In the genomic region with DNA sequence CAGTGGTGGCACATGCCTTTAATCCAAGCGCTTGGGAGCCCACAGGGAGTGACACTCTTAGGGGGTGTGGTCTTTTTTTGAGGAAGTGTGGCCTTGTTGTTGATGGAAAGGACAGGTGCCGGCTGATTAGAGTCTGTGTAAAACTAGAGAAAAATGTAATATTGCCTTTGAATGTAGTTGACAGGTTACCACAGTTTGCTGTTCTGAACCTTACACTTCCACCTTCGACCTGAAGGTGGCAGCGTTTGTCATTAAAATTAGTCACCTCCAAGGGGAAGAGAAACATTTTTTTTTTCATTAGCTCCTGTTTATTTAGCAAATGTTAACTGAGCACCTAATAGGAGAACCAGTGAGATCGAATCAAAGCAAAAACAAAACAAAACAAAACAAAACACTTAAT, we compare ENCODE assay signal across 9 mouse cellular contexts. TPM values are rescaled to one million over a fixed set of nuclear protein-coding genes. Genes with fewer than 3 reads are reported as not detected.
DNase-seq lines count a peak whose midpoint lies in the region; ATAC-seq and TF ChIP-seq lines count a peak whose summit lies in the region.
"Had no signal": no experiment of that assay in that cellular context is flagged by ENCODE, and none has a peak within 500 bp of the region (broad histone marks: within the 10 kb centered on the region; RNA-seq: fewer than 3 reads in every experiment).

No protein-coding gene starts in this region.

- WGBS in heart, adult 2 months: 19% methylated on average over 5 of the region's 5 CpGs
- 23% methylated on average over 5 of the region's 5 CpGs for WGBS in heart, embryonic 12.5 days
- 26% methylated on average over 5 of the region's 5 CpGs for WGBS in midbrain, postnatal 0 days

- H3K4me2 ChIP-seq in heart, embryonic 12.5 days: no peak overlapping the region
- no peak overlapping the region for H3K4me2 ChIP-seq in CH12.LX (ENCODE audit: insufficient read depth, low read depth, poor library complexity, severe bottlenecking)
- no peak overlapping the region for H3K4me2 ChIP-seq in midbrain, postnatal 0 days (ENCODE audit: low read depth, low read length, poor library complexity, severe bottlenecking)
- H3K4me2 ChIP-seq: liver, embryonic 15.5 days had no signal

- H3K4me1 ChIP-seq in heart, adult 2 months (ENCODE audit: control insufficient read depth, insufficient read depth, low read length): no peaks in the 10 kb centered on the region
- peaks cover 12% of the 10 kb centered on the region for H3K4me1 ChIP-seq in heart, embryonic 12.5 days (replicated peaks)
- peaks cover 2 to 23% of the 10 kb centered on the region in 2 experiments; a peak in 2 of 4 replicates for H3K4me1 ChIP-seq in CH12.LX (ENCODE audit: control insufficient read depth in 1 of 2, insufficient read depth in 2 of 2)
- H3K4me1 ChIP-seq in midbrain, postnatal 0 days (ENCODE audit: insufficient read depth, low read length): no peaks in the 10 kb centered on the region; the same call in 1 of the 2 replicates

- in situ Hi-C loops in CH12.LX (cut with MboI; ENCODE audit: low pct_ligation_motif_present, low pct_unique_long_range_greater_than_20kb, low sequenced_read_pairs): loop anchor here (25.0 kb wide), 1 partner anchor 131 kb away; a partner anchor contains a TSS

- intact Hi-C loops in heart, adult 2 months (cut with DNase I): loop anchor here (1.0 to 5.0 kb wide), 3 partner anchors 44 to 124 kb away; a partner anchor contains a TSS

- TF ChIP-seq CTCF in heart, adult 2 months (IDR thresholded peaks at IDR 0.05): peak; percentile 86
- TF ChIP-seq CTCF in CH12.LX (conservative IDR thresholded peaks at IDR 0.05 in 1 of 2, IDR thresholded peaks at IDR 0.05 in 1 of 2; ENCODE audit: low read depth in 2 of 2, low read length in 2 of 2): peak; percentile 53 to 95
- TF ChIP-seq CTCF in midbrain, postnatal 0 days (IDR thresholded peaks at IDR 0.05): peak; percentile 85

- H3K9me3 ChIP-seq in heart, embryonic 12.5 days (replicated peaks): no peaks in the 10 kb centered on the region
- no peaks in the 10 kb centered on the region for H3K9me3 ChIP-seq in CH12.LX (replicated peaks; ENCODE audit: low read length)
- no peaks in the 10 kb centered on the region for H3K9me3 ChIP-seq in midbrain, postnatal 0 days (ENCODE audit: low read length)
- H3K9me3 ChIP-seq: liver, embryonic 15.5 days had no signal

- no peak overlapping the region for H3K9ac ChIP-seq in heart, adult 2 months (ENCODE audit: low read depth, low read length)
- no peak overlapping the region for H3K9ac ChIP-seq in heart, embryonic 12.5 days
- H3K9ac ChIP-seq in CH12.LX (ENCODE audit: insufficient read depth, low read depth): no peak overlapping the region
- H3K9ac ChIP-seq in midbrain, postnatal 0 days (replicated peaks; ENCODE audit: low read length, poor library complexity, severe bottlenecking): no peak overlapping the region
- H3K9ac ChIP-seq: liver, embryonic 15.5 days had no signal

- TF ChIP-seq EP300 in heart, adult 2 months (IDR thresholded peaks at IDR 0.05; ENCODE audit: insufficient read depth, low read depth, low read length): no peak
- TF ChIP-seq EP300 in CH12.LX (IDR thresholded peaks at IDR 0.05; ENCODE audit: low read length): no peak

- peak; percentile 73 to 83 for DNase-seq in heart, adult 2 months
- DNase-seq in CH12.LX (ENCODE audit: extremely low read depth): peak; percentile 74
- DNase-seq in c-Kit-negative CD71-positive TER-119-positive erythroid progenitor cells, embryonic 14.5 days (ENCODE audit: low read depth, low spot score): peak; percentile 51
- DNase-seq in gastrocnemius, postnatal 10 days: peak; percentile 77
- DNase-seq in layer of hippocampus, postnatal 14 days (ENCODE audit: low spot score in 2 of 2): peak; percentile 76 to 82
- peak; percentile 62 for DNase-seq in midbrain, postnatal 0 days (ENCODE audit: low spot score)
- peak; percentile 34 to 66 for DNase-seq in thymus, adult 18-20 months

- peak; percentile 93 for TF ChIP-seq RAD21 in CH12.LX (IDR thresholded peaks at IDR 0.05; ENCODE audit: low read depth, low read length)

- H3K36me3 ChIP-seq in heart, adult 2 months (ENCODE audit: control insufficient read depth, insufficient read depth, low read length): no peaks in the 10 kb centered on the region
- no peaks in the 10 kb centered on the region for H3K36me3 ChIP-seq in heart, embryonic 12.5 days
- H3K36me3 ChIP-seq in CH12.LX (replicated peaks in 1 of 2; ENCODE audit: control insufficient read depth in 1 of 2, insufficient read depth in 1 of 2, low read length in 1 of 2): no peaks in the 10 kb centered on the region
- no peaks in the 10 kb centered on the region for H3K36me3 ChIP-seq in midbrain, postnatal 0 days (ENCODE audit: insufficient read depth, low read length)
- H3K36me3 ChIP-seq: liver, embryonic 15.5 days had no signal

- H3K27me3 ChIP-seq in heart, adult 2 months (ENCODE audit: control insufficient read depth, insufficient read depth, low read length): no peaks in the 10 kb centered on the region
- H3K27me3 ChIP-seq in heart, embryonic 12.5 days (replicated peaks): no peaks in the 10 kb centered on the region
- no peaks in the 10 kb centered on the region for H3K27me3 ChIP-seq in CH12.LX (replicated peaks)
- H3K27me3 ChIP-seq in midbrain, postnatal 0 days (ENCODE audit: insufficient read depth, low read length): no peaks in the 10 kb centered on the region
- H3K27me3 ChIP-seq: liver, embryonic 15.5 days had no signal

- no peak for TF ChIP-seq POLR2A in heart, adult 2 months (IDR thresholded peaks at IDR 0.05; ENCODE audit: insufficient read depth, low read depth, low read length)
- no peak for TF ChIP-seq POLR2A in CH12.LX (IDR thresholded peaks at IDR 0.05; ENCODE audit: low read depth, low read length)

- no peak for ATAC-seq in heart, embryonic 12.5 days (ENCODE audit: insufficient number of reproducible peaks, low FRiP score)
- ATAC-seq in midbrain, postnatal 0 days (ENCODE audit: low FRiP score): no peak

- dilution Hi-C loops in CH12.LX (cut with MboI; ENCODE audit: extremely low pct_ligation_motif_present, extremely low pct_unique_long_range_greater_than_20kb, low sequenced_read_pairs): no loop called here

- H3K4me3 ChIP-seq in heart, adult 2 months: no peak overlapping the region
- no peak overlapping the region for H3K4me3 ChIP-seq in heart, embryonic 12.5 days
- no peak overlapping the region for H3K4me3 ChIP-seq in CH12.LX (replicated peaks in 1 of 3; ENCODE audit: low read depth in 2 of 3, low read length in 2 of 3, poor library complexity in 1 of 3)
- no peak overlapping the region for H3K4me3 ChIP-seq in midbrain, postnatal 0 days (ENCODE audit: low read depth, low read length)
- H3K4me3 ChIP-seq: liver, embryonic 15.5 days had no signal

- H3K79me2 ChIP-seq in heart, adult 2 months (replicated peaks; ENCODE audit: control insufficient read depth, insufficient read depth, low read length): no peaks in the 10 kb centered on the region
- H3K79me2 ChIP-seq in CH12.LX (replicated peaks; ENCODE audit: control insufficient read depth, extremely low read depth, insufficient read depth, poor library complexity, severe bottlenecking): no peaks in the 10 kb centered on the region

- H3K27ac ChIP-seq in heart, adult 2 months: no peak overlapping the region
- H3K27ac ChIP-seq in heart, embryonic 12.5 days (ENCODE audit: poor library complexity, severe bottlenecking): no peak overlapping the region
- no peak overlapping the region for H3K27ac ChIP-seq in CH12.LX (ENCODE audit: insufficient read depth, low read depth)
- no peak overlapping the region for H3K27ac ChIP-seq in midbrain, postnatal 0 days (ENCODE audit: low read depth, low read length)
- H3K27ac ChIP-seq: liver, embryonic 15.5 days had no signal

TF ChIP-seq in CH12.LX, 34 proteins besides CTCF, POLR2A, EP300 and RAD21 (continues in another document):
- TF ChIP-seq MEF2A (IDR thresholded peaks at IDR 0.05; ENCODE audit: borderline replicate concordance, low read depth, low read length) (no peak), E2F4 (IDR thresholded peaks at IDR 0.05; ENCODE audit: insufficient replicate concordance, low read depth, low read length) (no peak), ELF1 (IDR thresholded peaks at IDR 0.05; ENCODE audit: low read depth, low read length) (no peak), UBTF (IDR thresholded peaks at IDR 0.05; ENCODE audit: low read depth, low read length) (no peak), NELFE (IDR thresholded peaks at IDR 0.05; ENCODE audit: low read depth, low read length) (no peak), MAZ (IDR thresholded peaks at IDR 0.05; ENCODE audit: low read depth, low read length) (no peak), TBP (conservative IDR thresholded peaks at IDR 0.05; ENCODE audit: low read depth, low read length) (no peak), BHLHE40 (IDR thresholded peaks at IDR 0.05; ENCODE audit: low read depth, low read length) (no peak), NRF1 (IDR thresholded peaks at IDR 0.05; ENCODE audit: low read depth, low read length) (no peak), CHD1 (IDR thresholded peaks at IDR 0.05; ENCODE audit: low read depth, low read length) (no peak), ETS1 (conservative IDR thresholded peaks at IDR 0.05; ENCODE audit: low read depth, low read length) (no peak), TCF12 (IDR thresholded peaks at IDR 0.05; ENCODE audit: low read depth, low read length) (no peak), SIN3A (IDR thresholded peaks at IDR 0.05; ENCODE audit: low read length) (no peak)

RNA-seq across cellular contexts. Expression of a gene that starts 3.6 kb away (rescaled TPM):
- 1 to 10 TPM; 3.2 to 3.9 TPM for total RNA-seq in heart, adult 2 months (2021)
- 9.4 and 9.8 TPM in 2 replicates for polyA plus RNA-seq in heart, adult 2 months (2012; rRNA removed)
- polyA plus RNA-seq in heart, embryonic 12.5 days (2016; fragmentation: Nextera tagmentation; extraction: Ambion mirVana): 2.7 and 3.2 TPM in 2 replicates
- total RNA-seq in CH12.LX (2012; rRNA removed) (7.6 and 8.8 TPM in 2 replicates), CH12.LX (2014; rRNA removed) (2.6 and 2.9 TPM in 2 replicates)
- polyA plus RNA-seq in CH12.LX (2012; ENCODE audit: insufficient read length, low read depth): 3.7 and 4.4 TPM in 2 replicates
- total RNA-seq in gastrocnemius, postnatal 10 days (2021): 1 to 10 TPM; 2.8 to 6.3 TPM
- total RNA-seq in layer of hippocampus, postnatal 14 days (2021): 10 to 100 TPM; 12.7 to 13.6 TPM
- total RNA-seq in midbrain, postnatal 0 days (2014; rRNA removed): 30.0 and 37.5 TPM in 2 replicates
- polyA plus RNA-seq in midbrain, postnatal 0 days (2015; fragmentation: Nextera tagmentation; extraction: Ambion mirVana): 5.8 and 6.2 TPM in 2 replicates

RNA-seq across cellular contexts. Expression of a gene that starts 16.3 kb away (rescaled TPM):
- 100 to 1,000 TPM; 108 to 133 TPM for total RNA-seq in heart, adult 2 months (2021)
- polyA plus RNA-seq in heart, adult 2 months (2012; rRNA removed): 77.5 and 122 TPM in 2 replicates
- polyA plus RNA-seq in heart, embryonic 12.5 days (2016; fragmentation: Nextera tagmentation; extraction: Ambion mirVana): 13.4 and 14.3 TPM in 2 replicates
- total RNA-seq in CH12.LX (2012; rRNA removed) (17.1 and 19.9 TPM in 2 replicates), CH12.LX (2014; rRNA removed) (25.6 and 25.9 TPM in 2 replicates)
- 22.2 and 23.6 TPM in 2 replicates for polyA plus RNA-seq in CH12.LX (2012; ENCODE audit: insufficient read length, low read depth)
- 10 to 100 TPM; 30.0 to 36.1 TPM for total RNA-seq in gastrocnemius, postnatal 10 days (2021)
- total RNA-seq in layer of hippocampus, postnatal 14 days (2021): 10 to 100 TPM; 34.8 to 35.3 TPM
- 19.3 and 22.7 TPM in 2 replicates for total RNA-seq in midbrain, postnatal 0 days (2014; rRNA removed)
- polyA plus RNA-seq in midbrain, postnatal 0 days (2015; fragmentation: Nextera tagmentation; extraction: Ambion mirVana): 5.6 and 6.7 TPM in 2 replicates
